Mouse (Mus musculus): ENCODE results near the gene Pacrg.

Pacrg gene

GRCm38 (mm10) chr17:10619881-10620280 is 220.2 kb downstream of the Pacrg start:
- DNase-seq, result no peak

GRCm38 (mm10) chr17:10617656-10618055 is 222.5 kb downstream of the Pacrg start:
- no peak for DNase-seq

- DNase-seq, result no peak
These were observed 224.5 kb downstream of the Pacrg start for GRCm38 (mm10) chr17:10615611-10616010.

- DNase-seq, result no peak
These were observed 225.4 kb downstream of the Pacrg start for GRCm38 (mm10) chr17:10614696-10615095.

GRCm38 (mm10) chr17:10611626-10612025 is 228.5 kb downstream of the Pacrg start:
- no peak for DNase-seq

GRCm38 (mm10) chr17:10608146-10608545 is 232.0 kb downstream of the Pacrg start:
- no peak for DNase-seq

- no peak for DNase-seq
These were observed 234.0 kb downstream of the Pacrg start for GRCm38 (mm10) chr17:10606090-10606489.

GRCm38 (mm10) chr17:10597741-10598140 is 242.4 kb downstream of the Pacrg start:
- DNase-seq, result no peak

- no peak for DNase-seq
These were observed 250.5 kb downstream of the Pacrg start for GRCm38 (mm10) chr17:10589604-10590003.

- no peak for DNase-seq
These were observed 251.2 kb downstream of the Pacrg start for GRCm38 (mm10) chr17:10588922-10589400.

GRCm38 (mm10) chr17:10583301-10583700 is 256.8 kb downstream of the Pacrg start:
- no peak for DNase-seq

GRCm38 (mm10) chr17:10575306-10575705 is 264.8 kb downstream of the Pacrg start:
- DNase-seq, result no peak

GRCm38 (mm10) chr17:10572436-10572835 is 267.7 kb downstream of the Pacrg start:
- DNase-seq, result no peak

GRCm38 (mm10) chr17:10569270-10569669 is 270.8 kb downstream of the Pacrg start:
- DNase-seq, result no peak

- no peak for DNase-seq
These were observed 272.7 kb downstream of the Pacrg start for GRCm38 (mm10) chr17:10567411-10567810.

- DNase-seq, result no peak
These were observed 275.9 kb downstream of the Pacrg start for GRCm38 (mm10) chr17:10564191-10564590.

- no peak for DNase-seq
These were observed 277.2 kb downstream of the Pacrg start for GRCm38 (mm10) chr17:10562871-10563270.

- DNase-seq, result no peak
These were observed 280.1 kb downstream of the Pacrg start for GRCm38 (mm10) chr17:10560053-10560452.

- no peak for DNase-seq
These were observed 281.4 kb downstream of the Pacrg start for GRCm38 (mm10) chr17:10558671-10559070.

- no peak for DNase-seq
These were observed 287.6 kb downstream of the Pacrg start for GRCm38 (mm10) chr17:10552295-10553056.

- no peak for DNase-seq
These were observed 289.2 kb downstream of the Pacrg start for GRCm38 (mm10) chr17:10550781-10551520.

GRCm38 (mm10) chr17:10549825-10550224 is 290.3 kb downstream of the Pacrg start:
- DNase-seq, result no peak

GRCm38 (mm10) chr17:10548969-10549368 is 291.1 kb downstream of the Pacrg start:
- DNase-seq, result no peak

GRCm38 (mm10) chr17:10540772-10541171 is 299.3 kb downstream of the Pacrg start:
- DNase-seq, result no peak
